Mouse (Mus musculus) hindbrain, embryonic 13.5 days (tissue): ENCODE results near the gene Extl2. TPM values are rescaled to one million over a fixed set of nuclear protein-coding genes. Genes with fewer than 3 reads are reported as not detected.

ENCODE experiments used
- ATAC-seq: fragments of 200-750 bp; cut with Nextera tagmentation; 2 replicates; pipeline ENCODE4 v1.8.0; 2017; ENCODE audit warnings: moderate TSS enrichment; ENCODE audit not compliant: low FRiP score
- H3K27ac ChIP-seq: fragments of 300-500 bp; sonication (generic); 2 replicates; pipeline ENCODE4 v1.5.1; 2015; ENCODE audit warnings: inconsistent platforms, mild to moderate bottlenecking, moderate library complexity
- H3K27me3 ChIP-seq: fragments of 300-500 bp; sonication (generic); 2 replicates; pipeline ENCODE4 v1.6.1; 2015; ENCODE audit warnings: mild to moderate bottlenecking, inconsistent platforms
- H3K36me3 ChIP-seq: fragments of 300-500 bp; sonication (generic); 2 replicates; pipeline ENCODE4 v1.6.1; 2015; ENCODE audit warnings: mild to moderate bottlenecking, inconsistent platforms
- H3K4me1 ChIP-seq: fragments of 300-500 bp; sonication (generic); replicated peaks from 2 replicates; pipeline ENCODE4 v1.6.1; 2015; ENCODE audit warnings: inconsistent platforms
- H3K4me2 ChIP-seq: fragments of 300-500 bp; sonication (generic); 2 replicates; pipeline ENCODE4 v1.6.1; 2015; ENCODE audit warnings: inconsistent platforms, mild to moderate bottlenecking, moderate library complexity
- H3K4me3 ChIP-seq: fragments of 300-500 bp; sonication (generic); 2 replicates; pipeline ENCODE4 v1.5.1; 2015; ENCODE audit warnings: mild to moderate bottlenecking, inconsistent platforms
- H3K9ac ChIP-seq: fragments of 300-500 bp; sonication (generic); 2 replicates; pipeline ENCODE4 v1.6.1; 2015; ENCODE audit warnings: mild to moderate bottlenecking, inconsistent platforms
- H3K9me3 ChIP-seq: fragments of 300-500 bp; sonication (generic); 2 replicates; pipeline ENCODE4 v1.6.1; 2016; ENCODE audit warnings: inconsistent platforms
- WGBS: fragments of 180-500 bp; shearing (Covaris S2); methylation state at CpG from one replicate; pipeline ENCODE4 v1.1.7; 2015; 5-methylcytosine and 5-hydroxymethylcytosine counted together
- polyA plus RNA-seq: library from polyadenylated mRNA; unstranded; fragments of >200 nt; fragmentation: Nextera tagmentation; extraction: Ambion mirVana; gene quantifications from 2 replicates; pipeline ENCODE4 v1.2.1, GENCODE M21; 2015

The Extl2 gene
- polyA plus RNA-seq, 1 experiment from 2014 or later = 32.2 TPM

- H3K36me3 ChIP-seq = no peaks in the 10 kb centered on the region
- no peak overlapping the region for H3K9ac ChIP-seq
- no peak overlapping the region for H3K27ac ChIP-seq
- WGBS = 72% methylated on average over 4 of the region's 4 CpGs
- H3K9me3 ChIP-seq = no peaks in the 10 kb centered on the region
- no peak overlapping the region for H3K4me3 ChIP-seq
- no peaks in the 10 kb centered on the region for H3K27me3 ChIP-seq
- no peaks in the 10 kb centered on the region for H3K4me1 ChIP-seq
- ATAC-seq = no peak
- no peak overlapping the region for H3K4me2 ChIP-seq
Observed at GRCm38 (mm10) chr3:116018606-116019005, 11.3 kb downstream of the Extl2 start.

- no peak for ATAC-seq
- Histone ChIP-seq H3K4me3 (no peak overlapping the region), H3K36me3 (peaks cover 3% of the 10 kb centered on the region; the same call in 1 of the 2 replicates), H3K27me3 (no peaks in the 10 kb centered on the region), H3K27ac (no peak overlapping the region), H3K9me3 (no peaks in the 10 kb centered on the region), H3K9ac (no peak overlapping the region), H3K4me2 (no peak overlapping the region), H3K4me1 (no peaks in the 10 kb centered on the region)
- WGBS = 91% methylated on average over 5 of the region's 5 CpGs
Observed at GRCm38 (mm10) chr3:116019136-116019535, 11.9 kb downstream of the Extl2 start.

- 91% methylated on average over 12 of the region's 12 CpGs for WGBS
- Histone ChIP-seq H3K9ac (no peak overlapping the region), H3K4me3 (no peak overlapping the region), H3K4me1 (no peaks in the 10 kb centered on the region), H3K27ac (no peak overlapping the region), H3K4me2 (no peak overlapping the region), H3K27me3 (no peaks in the 10 kb centered on the region), H3K36me3 (peaks cover 19% of the 10 kb centered on the region), H3K9me3 (no peaks in the 10 kb centered on the region)
- no peak for ATAC-seq
Observed at GRCm38 (mm10) chr3:116024236-116024635, 17.0 kb downstream of the Extl2 start.

GRCm38 (mm10) chr3:116024669-116025068, 17.4 kb downstream of the Extl2 start:
- Histone ChIP-seq H3K4me1 (no peaks in the 10 kb centered on the region), H3K27me3 (no peaks in the 10 kb centered on the region), H3K36me3 (peaks cover 19% of the 10 kb centered on the region), H3K27ac (no peak overlapping the region), H3K9me3 (no peaks in the 10 kb centered on the region), H3K4me3 (no peak overlapping the region), H3K4me2 (no peak overlapping the region), H3K9ac (no peak overlapping the region)
- ATAC-seq = no peak
- WGBS = 83% methylated on average over 5 of the region's 5 CpGs

- no peak overlapping the region for H3K4me2 ChIP-seq
- H3K9me3 ChIP-seq = no peaks in the 10 kb centered on the region
- H3K27ac ChIP-seq = no peak overlapping the region
- WGBS = 85% methylated on average over 10 of the region's 10 CpGs
- no peak overlapping the region for H3K9ac ChIP-seq
- peaks cover 19% of the 10 kb centered on the region for H3K36me3 ChIP-seq
- ATAC-seq = no peak
- no peaks in the 10 kb centered on the region for H3K4me1 ChIP-seq
- H3K4me3 ChIP-seq = no peak overlapping the region
- no peaks in the 10 kb centered on the region for H3K27me3 ChIP-seq
Observed at GRCm38 (mm10) chr3:116025701-116026100, 18.4 kb downstream of the Extl2 start.

- H3K4me2 ChIP-seq = no peak overlapping the region
- H3K36me3 ChIP-seq = peaks cover 19% of the 10 kb centered on the region
- H3K9me3 ChIP-seq = no peaks in the 10 kb centered on the region
- H3K27ac ChIP-seq = no peak overlapping the region
- H3K4me3 ChIP-seq = no peak overlapping the region
- H3K4me1 ChIP-seq = no peaks in the 10 kb centered on the region
- no peaks in the 10 kb centered on the region for H3K27me3 ChIP-seq
- WGBS = 94% methylated on average over 20 of the region's 20 CpGs
- ATAC-seq = no peak
- H3K9ac ChIP-seq = no peak overlapping the region
Observed at GRCm38 (mm10) chr3:116026996-116027395, 19.7 kb downstream of the Extl2 start.

- no peaks in the 10 kb centered on the region for H3K4me1 ChIP-seq
- H3K9ac ChIP-seq = no peak overlapping the region
- H3K27ac ChIP-seq = no peak overlapping the region
- H3K4me3 ChIP-seq = no peak overlapping the region
- H3K27me3 ChIP-seq = 0 out of 2 replicates have a peak, but pooled peaks cover 3% of the 10 kb centered on the region
- 75% methylated on average over 11 of the region's 11 CpGs for WGBS
- ATAC-seq = no peak
- no peak overlapping the region for H3K4me2 ChIP-seq
- H3K9me3 ChIP-seq = no peaks in the 10 kb centered on the region
- H3K36me3 ChIP-seq = peaks cover 14% of the 10 kb centered on the region
Observed at GRCm38 (mm10) chr3:116030152-116030788, 23.0 kb downstream of the Extl2 start.

- H3K4me3 ChIP-seq = no peak overlapping the region
- H3K27me3 ChIP-seq = 0 out of 2 replicates have a peak, but pooled peaks cover 3% of the 10 kb centered on the region
- no peak overlapping the region for H3K4me2 ChIP-seq
- H3K36me3 ChIP-seq = peaks cover 5% of the 10 kb centered on the region; the same call in 1 of the 2 replicates
- 0 out of 2 replicates have a peak, but pooled peaks have one; percentile 36 for ATAC-seq
- H3K9me3 ChIP-seq = no peaks in the 10 kb centered on the region
- H3K4me1 ChIP-seq = no peaks in the 10 kb centered on the region
- no peak overlapping the region for H3K9ac ChIP-seq
- H3K27ac ChIP-seq = no peak overlapping the region
- 58% methylated on average over 6 of the region's 6 CpGs for WGBS
Observed at GRCm38 (mm10) chr3:116033218-116033870, 26.1 kb downstream of the Extl2 start.

GRCm38 (mm10) chr3:116033871-116034222, 26.6 kb downstream of the Extl2 start:
- 59% methylated on average over 3 of the region's 3 CpGs for WGBS
- H3K9ac ChIP-seq = no peak overlapping the region
- no peak overlapping the region for H3K4me3 ChIP-seq
- H3K4me1 ChIP-seq = no peaks in the 10 kb centered on the region
- H3K9me3 ChIP-seq = no peaks in the 10 kb centered on the region
- peak; percentile 61; the same call in 1 of the 2 replicates for ATAC-seq
- H3K4me2 ChIP-seq = no peak overlapping the region
- 0 out of 2 replicates have a peak, but pooled peaks cover 3% of the 10 kb centered on the region for H3K27me3 ChIP-seq
- H3K27ac ChIP-seq = no peak overlapping the region
- H3K36me3 ChIP-seq = peaks cover under 1% of the 10 kb centered on the region; the same call in 1 of the 2 replicates

- Histone ChIP-seq H3K9me3 (no peaks in the 10 kb centered on the region), H3K4me2 (no peak overlapping the region), H3K36me3 (no peaks in the 10 kb centered on the region), H3K4me1 (no peaks in the 10 kb centered on the region), H3K9ac (no peak overlapping the region), H3K27me3 (no peaks in the 10 kb centered on the region), H3K27ac (no peak overlapping the region), H3K4me3 (no peak overlapping the region)
- WGBS = 84% methylated on average over 3 of the region's 3 CpGs
- no peak for ATAC-seq
Observed at GRCm38 (mm10) chr3:116040776-116041175, 33.5 kb downstream of the Extl2 start.

- H3K4me2 ChIP-seq = no peak overlapping the region
- H3K9me3 ChIP-seq = no peaks in the 10 kb centered on the region
- no peaks in the 10 kb centered on the region for H3K36me3 ChIP-seq
- no peak for ATAC-seq
- H3K4me1 ChIP-seq = no peaks in the 10 kb centered on the region
- H3K9ac ChIP-seq = no peak overlapping the region
- 86% methylated on average over 2 of the region's 2 CpGs for WGBS
- H3K27me3 ChIP-seq = no peaks in the 10 kb centered on the region
- no peak overlapping the region for H3K4me3 ChIP-seq
- no peak overlapping the region for H3K27ac ChIP-seq
Observed at GRCm38 (mm10) chr3:116046000-116046399, 38.7 kb downstream of the Extl2 start.

- 30% methylated on average over 5 of the region's 5 CpGs for WGBS
Observed at GRCm38 (mm10) chr3:116047034-116047433, 39.8 kb downstream of the Extl2 start.

GRCm38 (mm10) chr3:116057078-116057477, 49.8 kb downstream of the Extl2 start:
- Histone ChIP-seq H3K4me2 (no peak overlapping the region), H3K4me1 (no peaks in the 10 kb centered on the region), H3K9me3 (no peaks in the 10 kb centered on the region), H3K27ac (no peak overlapping the region), H3K4me3 (no peak overlapping the region), H3K9ac (no peak overlapping the region), H3K27me3 (no peaks in the 10 kb centered on the region), H3K36me3 (no peaks in the 10 kb centered on the region)
- 60% methylated on average over 6 of the region's 6 CpGs for WGBS
- no peak for ATAC-seq

More at GRCm38 (mm10) chr3:116047034-116047433, 39.8 kb downstream of the Extl2 start:
- H3K27me3 ChIP-seq = no peaks in the 10 kb centered on the region
- no peak overlapping the region for H3K4me2 ChIP-seq
- peak overlapping the region; percentile 35; the same call in 1 of the 2 replicates for H3K27ac ChIP-seq
- ATAC-seq = no peak
- H3K9ac ChIP-seq = no peak overlapping the region
- H3K4me3 ChIP-seq = no peak overlapping the region
- H3K36me3 ChIP-seq = no peaks in the 10 kb centered on the region
- H3K9me3 ChIP-seq = no peaks in the 10 kb centered on the region
- H3K4me1 ChIP-seq = no peaks in the 10 kb centered on the region
